Mouse (Mus musculus): Measurements from ENCODE around the gene Cenpi.
A peak's percentile ranks its signal among the peaks of the same experiment; 100 is the strongest.
"Not testable (repeated sequence)": the region's sequence is repeated elsewhere in the genome, so short reads cannot be mapped to it uniquely, and the experiment has no call there.

The Cenpi gene

DNA sequence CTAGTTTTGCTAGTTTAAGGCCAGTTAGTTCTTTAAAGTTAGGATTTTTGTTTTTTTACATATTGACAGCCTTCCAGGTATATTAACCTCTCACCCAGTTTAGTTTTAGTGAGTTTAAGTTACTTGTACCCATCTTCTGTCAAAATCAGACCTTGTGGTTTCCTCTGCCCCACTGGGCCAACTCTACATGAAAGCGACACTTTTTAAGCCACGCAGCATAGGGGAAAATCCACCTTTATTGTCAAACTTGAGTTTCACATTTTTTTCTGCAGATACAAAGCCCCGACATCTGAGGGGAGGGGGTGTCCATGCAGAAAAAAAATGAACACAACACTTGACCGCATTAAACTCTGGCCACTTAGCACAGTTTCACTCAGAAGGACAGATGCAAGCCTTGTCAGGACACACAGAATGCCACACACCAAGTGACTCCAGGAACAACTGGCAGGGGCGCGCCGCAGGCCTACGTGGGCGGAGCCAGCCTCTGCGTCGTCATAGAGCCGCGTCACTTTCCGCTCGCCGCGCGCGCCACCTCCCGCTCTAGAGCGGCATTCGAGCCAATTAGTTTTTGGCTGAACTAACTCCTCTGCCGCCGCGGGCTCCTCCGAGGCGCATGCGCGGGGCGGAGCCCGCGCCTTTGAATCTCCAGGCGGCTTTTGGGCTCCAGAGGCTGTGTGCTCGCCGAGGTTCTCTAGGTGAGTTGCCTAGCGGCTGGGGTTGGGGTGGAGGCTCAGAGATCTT, at the start of gene Cenpi:
Gene Cenpi, plus strand, starts transcription at position 551 of the 741 bp plus-strand sequence.
- DNase-seq (ENCODE audit: low spot score in 2 of 2), result peak; percentile 84 to 85

- no peak for DNase-seq (ENCODE audit: low spot score in 2 of 2)
Observed at GRCm38 (mm10) chrX:134261191-134261590, 46.7 kb upstream of the Cenpi start.

DNA sequence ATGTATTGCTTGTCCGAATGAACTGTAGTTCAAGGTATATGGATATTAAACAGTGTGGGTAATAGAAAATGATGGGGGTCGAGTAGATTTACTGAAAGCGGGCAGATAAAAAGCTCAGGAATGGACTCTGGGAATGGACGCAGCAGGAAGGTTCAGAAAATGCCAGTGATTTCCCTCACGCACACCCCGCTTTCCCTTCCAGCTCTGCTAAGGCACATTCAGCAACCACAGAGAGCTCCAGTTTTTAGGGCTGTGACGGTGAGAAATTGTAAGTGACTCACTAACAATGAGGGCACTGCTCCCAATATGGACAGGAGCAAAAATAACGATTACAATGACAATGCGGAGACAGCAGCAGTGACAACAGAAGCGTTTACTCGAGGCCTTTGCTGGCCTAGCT, 45.8 kb upstream of the Cenpi start:
- no peak for DNase-seq (ENCODE audit: low spot score in 2 of 2)

DNA sequence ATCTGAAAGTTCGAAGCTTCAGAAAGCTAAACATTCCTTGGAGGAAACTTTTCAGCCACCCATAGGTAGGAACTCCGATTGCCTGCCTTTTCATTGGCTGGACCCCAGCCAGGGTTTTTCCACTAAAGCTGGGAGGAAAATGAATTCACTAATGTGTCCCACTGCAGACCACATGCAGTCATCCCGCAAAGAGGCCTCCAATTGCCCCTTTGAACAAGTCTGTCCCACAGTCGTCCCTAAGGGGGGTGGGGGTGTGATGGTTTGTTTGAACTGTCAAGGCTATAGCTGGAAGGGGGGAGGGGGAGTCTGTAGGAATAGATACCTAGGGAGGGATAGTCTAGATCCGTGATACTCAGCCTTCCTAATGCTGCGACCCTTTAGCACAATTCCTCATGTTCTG, 32.2 kb upstream of the Cenpi start:
- DNase-seq (ENCODE audit: low spot score in 2 of 2), result no peak

DNA sequence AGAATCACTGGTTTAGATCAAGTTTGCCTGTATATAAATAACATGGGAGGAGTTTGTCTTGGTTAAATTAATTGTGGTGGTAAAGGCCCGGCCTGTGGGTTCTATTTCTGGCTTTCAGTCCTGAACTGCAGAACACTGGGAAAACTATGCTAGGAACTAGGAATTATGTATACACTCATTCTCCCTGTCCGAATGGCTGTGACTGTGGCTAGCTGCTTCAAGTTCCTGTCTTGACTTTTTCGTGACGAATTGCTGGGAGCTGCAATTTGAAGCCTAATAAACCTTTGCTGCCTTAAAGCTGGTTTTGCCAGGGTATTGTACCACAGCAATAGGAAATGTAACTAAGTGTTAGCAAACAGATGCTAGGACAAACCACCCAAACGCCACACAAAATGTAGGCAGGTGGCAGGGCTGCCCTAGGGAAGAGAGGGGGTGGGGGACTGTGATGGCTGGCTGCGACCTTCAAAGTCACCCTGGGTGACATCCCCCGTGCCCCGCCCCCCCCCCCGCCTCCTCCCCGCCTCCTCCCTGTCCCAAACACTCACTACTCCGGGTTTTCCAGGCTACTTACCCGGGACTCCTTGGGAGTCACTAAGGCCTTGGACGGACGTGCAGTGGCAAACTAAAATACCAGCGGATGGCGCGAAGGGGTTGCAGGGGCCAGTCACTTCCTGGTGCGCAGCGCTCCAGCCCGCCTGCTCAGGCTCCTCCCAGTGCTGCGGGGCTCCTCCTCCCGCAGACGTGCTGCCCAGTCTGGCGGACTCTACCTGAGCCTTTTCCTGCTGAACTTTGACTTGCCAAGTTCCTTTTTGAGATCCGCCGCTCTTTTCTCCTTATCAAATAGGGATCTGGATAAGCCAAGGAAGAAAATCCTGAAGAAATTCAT, 31.4 kb upstream of the Cenpi start, which contains the start of gene Trmt2b:
Gene Trmt2b, minus strand, starts transcription at position 710 of the 886 bp plus-strand sequence.
- DNase-seq (ENCODE audit: low spot score in 2 of 2), result peak; percentile 38 to 47

- DNase-seq (ENCODE audit: low spot score in 2 of 2), result no peak
Observed at GRCm38 (mm10) chrX:134280531-134280930, 27.4 kb upstream of the Cenpi start.

DNA sequence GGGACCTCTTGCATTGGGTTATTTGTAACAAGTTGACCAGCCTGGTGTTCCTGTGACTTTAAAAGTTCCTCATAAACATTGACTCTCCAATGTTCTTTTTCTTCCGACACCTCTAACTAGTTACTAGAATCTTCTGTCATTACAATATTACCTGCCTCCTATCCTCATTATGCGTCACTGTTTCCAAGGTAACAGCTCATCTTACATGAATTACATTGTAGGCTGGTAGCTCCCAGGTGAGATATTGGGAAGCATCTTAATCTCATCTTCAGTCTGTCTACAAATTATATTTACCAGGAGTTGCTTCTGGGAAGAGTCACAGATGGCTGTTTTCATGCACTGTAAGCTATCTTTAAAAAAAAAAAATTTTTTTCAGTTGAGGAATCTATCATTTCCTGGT, 22.8 kb upstream of the Cenpi start:
- DNase-seq (ENCODE audit: low spot score in 2 of 2), result no peak

DNA sequence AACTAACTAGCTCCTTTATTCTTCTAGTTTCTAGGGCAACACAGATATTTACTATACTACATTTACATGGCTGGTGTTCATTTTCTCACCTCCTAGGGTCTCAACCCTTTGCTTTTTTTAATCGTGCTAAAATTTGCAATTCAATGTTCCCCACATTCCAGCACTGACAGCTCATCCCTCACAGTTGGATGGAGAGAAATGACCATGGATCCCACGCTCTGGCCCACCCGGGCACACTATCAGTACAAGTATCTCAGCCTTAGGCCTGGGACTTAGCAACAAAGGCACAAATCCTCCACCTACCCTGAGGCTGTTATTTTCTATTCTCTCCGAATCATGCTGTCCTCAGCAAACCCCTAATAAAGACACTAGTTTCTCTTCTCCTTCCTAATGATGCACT, 22.1 kb upstream of the Cenpi start:
- DNase-seq (ENCODE audit: low spot score in 2 of 2), result no peak

DNA sequence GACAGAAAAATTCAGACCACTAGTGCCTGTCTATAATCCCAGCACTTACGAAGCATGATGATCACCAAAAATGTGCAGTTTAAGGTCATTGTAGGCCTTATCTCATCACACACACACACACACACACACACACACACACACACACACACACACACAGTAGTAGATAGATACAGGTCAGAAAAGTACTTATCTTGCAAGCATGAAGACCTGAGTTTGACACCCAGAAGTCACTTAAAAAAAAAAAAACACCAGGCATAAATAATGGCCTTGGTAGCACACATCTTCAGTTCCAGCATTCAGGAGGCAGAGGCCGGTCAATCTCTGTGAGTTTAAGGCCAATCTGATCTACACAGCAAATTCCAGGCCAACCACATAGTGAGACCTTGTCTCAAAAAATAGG, 20.6 kb upstream of the Cenpi start:
- DNase-seq (ENCODE audit: low spot score in 2 of 2), result no peak

DNA sequence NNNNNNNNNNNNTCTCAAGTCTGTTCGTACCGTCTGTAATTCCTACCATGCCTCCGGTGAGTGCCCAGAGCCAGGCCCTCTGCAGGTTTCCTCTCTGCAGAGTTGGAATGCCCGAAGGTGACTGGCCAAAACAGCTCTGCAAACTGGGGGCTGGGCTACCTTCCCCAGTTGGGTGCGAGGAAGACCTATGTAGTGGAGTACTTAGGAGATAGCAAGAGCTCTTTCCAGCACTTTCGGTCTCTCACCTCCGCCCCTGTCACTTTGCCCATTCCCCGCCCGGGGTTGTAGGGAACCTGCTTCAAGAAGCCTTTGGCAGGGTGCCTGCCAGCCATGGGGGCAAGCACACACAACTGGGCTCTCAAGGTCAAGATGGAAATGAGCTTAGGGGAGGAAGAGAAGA, 11.6 kb upstream of the Cenpi start:
- DNase-seq (ENCODE audit: low spot score in 2 of 2), result no peak

GRCm38 (mm10) chrX:134296737-134297136, 11.1 kb upstream of the Cenpi start:
- DNase-seq (ENCODE audit: low spot score in 2 of 2), result no peak

GRCm38 (mm10) chrX:134297195-134297594, 10.7 kb upstream of the Cenpi start:
- no peak for DNase-seq (ENCODE audit: low spot score in 2 of 2)

DNA sequence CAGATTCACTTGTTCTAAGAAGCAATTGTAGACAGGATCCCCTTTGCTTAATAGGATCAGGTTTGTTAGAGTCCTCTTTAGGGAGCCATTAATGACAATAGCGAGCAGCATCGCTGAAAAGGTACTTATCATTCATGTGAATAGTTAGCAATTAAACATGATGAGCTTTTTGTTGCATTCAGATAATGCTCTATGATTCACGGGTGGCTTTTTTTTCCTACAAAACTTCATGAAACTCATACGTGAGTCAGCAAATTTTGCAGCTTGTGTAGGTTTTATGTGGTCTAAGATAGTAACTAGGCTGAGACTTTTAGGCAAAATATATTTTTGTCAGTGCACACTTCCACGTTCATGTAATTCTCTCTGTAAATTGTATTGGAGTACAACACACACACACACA, 7.7 kb upstream of the Cenpi start:
- no peak for DNase-seq (ENCODE audit: low spot score in 2 of 2)

DNA sequence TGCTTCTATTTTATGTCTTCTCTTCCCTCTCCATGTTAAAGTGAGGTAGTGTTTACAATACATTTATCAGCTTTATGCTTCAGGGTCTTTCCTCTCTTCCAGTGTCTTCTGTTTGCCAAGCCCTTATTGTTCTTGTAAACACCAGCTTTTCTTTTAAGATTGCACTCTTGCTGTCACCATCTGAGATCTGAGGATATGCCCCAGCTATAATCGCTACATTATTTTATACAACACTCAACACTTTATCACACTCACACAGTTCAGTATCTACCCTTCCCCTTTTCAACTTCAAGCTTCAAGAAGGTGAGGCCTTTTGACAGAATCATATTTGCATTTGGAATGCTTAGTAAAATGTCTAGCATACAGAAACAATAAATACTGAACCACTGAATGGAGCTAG, 4.6 kb upstream of the Cenpi start:
- no peak for DNase-seq (ENCODE audit: low spot score in 2 of 2)

- DNase-seq (ENCODE audit: low spot score in 2 of 2), result no peak
Observed at GRCm38 (mm10) chrX:134308275-134308634, 371 bp downstream of the Cenpi start.

- DNase-seq (ENCODE audit: low spot score in 2 of 2), result not testable (repeated sequence)
Observed at GRCm38 (mm10) chrX:134311193-134311592, 3.3 kb downstream of the Cenpi start.

DNA sequence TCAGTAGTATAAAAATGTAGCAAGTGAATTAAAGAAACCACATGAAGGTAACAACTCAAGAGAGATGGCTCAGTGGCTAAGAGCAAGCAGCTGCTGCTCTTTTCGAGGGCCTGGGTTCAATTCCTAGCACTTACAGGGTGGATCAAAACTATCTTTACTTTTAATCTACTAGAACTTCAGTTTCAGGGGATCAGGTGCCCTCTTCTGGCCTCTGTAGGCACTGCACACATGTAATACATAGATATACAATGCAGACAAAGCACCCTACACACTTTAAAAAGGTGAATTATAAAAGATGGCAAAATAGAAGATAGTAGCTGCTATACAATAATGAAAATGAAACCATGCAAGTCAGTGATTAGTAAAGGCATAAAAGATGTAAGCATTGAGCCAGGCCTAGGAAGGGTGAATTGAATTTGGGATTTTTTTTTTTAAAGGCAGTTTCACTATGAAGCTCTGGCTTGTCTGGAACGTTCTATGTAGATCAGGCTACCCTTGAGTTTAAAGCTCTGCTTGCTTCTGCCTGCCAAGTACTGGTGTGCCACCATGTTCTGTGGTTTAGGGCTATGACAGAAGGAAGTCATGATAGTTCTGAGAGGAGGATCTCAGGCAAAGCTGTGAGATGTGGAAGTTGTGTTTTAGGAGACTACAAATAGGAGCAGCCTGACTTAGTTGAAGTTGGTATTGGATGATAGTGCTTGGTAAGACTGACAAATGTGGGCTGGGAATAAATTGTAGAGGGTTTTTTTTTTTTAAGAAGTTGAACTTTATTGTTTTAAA, 11.5 kb downstream of the Cenpi start:
- peak in 1 of 2 experiments; percentile 44 for DNase-seq (ENCODE audit: low spot score in 2 of 2)

DNA sequence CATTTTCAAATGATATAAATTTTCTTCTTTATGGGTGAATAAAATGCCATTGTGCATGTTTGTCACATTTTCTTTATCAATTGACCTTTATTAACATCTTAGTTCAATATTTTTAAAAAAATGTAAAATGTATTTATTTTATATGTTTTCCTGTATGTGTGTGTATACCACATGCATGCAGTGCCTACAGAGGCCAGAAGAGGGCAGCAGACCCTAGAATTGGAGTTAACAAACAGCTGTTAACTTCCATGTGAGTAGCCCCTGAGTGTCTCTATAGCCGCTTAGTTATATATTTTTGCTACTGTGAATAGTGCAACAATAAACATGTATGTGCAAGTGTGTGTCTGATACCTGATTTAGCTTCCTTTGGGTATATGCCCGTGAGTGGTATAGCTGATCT, 25.4 kb downstream of the Cenpi start:
- peak in 1 of 2 experiments; percentile 13 for DNase-seq (ENCODE audit: low spot score in 2 of 2)

DNA sequence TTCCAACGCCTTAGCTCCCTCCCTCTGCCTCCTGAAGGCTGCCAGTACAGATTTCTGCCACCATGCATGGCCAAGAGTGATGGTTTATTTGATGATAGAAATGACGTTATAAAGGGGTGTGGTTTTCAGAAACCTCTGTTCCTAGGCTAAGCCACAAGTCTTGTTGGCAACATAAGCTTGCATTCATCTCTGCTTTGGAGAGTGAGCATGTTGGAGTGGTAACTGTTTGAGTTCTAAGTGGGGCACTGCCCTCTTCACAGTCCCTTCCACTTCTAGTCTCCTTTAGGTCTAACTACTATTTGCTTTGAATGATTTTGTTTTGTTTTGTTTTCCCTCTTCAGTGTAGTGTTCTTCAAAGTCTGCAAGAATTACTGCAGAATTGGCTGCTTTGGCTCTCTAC, 34.9 kb downstream of the Cenpi start:
- no peak for DNase-seq (ENCODE audit: low spot score in 2 of 2)

- DNase-seq (ENCODE audit: low spot score in 2 of 2), result no peak
Observed at GRCm38 (mm10) chrX:134350205-134350604, 42.3 kb downstream of the Cenpi start.

DNA sequence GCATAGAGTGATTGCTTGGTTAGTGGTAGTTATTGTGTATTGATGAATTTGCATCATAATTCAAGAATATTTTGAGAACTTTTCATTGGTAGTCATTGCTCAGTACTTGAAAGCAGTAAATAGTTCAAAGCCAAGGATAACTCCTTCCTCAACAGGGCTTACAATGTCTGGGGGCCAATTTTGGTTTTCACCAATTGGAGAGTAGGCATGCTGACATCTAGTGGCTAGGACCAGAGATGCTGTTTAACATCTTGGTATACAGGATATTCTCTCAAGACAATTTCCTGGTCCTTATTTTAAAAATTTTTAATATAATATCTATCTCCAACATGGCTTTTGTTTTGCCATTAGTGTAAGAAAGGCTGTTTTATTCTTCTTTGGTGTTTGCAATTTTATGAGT, 46.0 kb downstream of the Cenpi start:
- no peak for DNase-seq (ENCODE audit: low spot score in 2 of 2)

DNA sequence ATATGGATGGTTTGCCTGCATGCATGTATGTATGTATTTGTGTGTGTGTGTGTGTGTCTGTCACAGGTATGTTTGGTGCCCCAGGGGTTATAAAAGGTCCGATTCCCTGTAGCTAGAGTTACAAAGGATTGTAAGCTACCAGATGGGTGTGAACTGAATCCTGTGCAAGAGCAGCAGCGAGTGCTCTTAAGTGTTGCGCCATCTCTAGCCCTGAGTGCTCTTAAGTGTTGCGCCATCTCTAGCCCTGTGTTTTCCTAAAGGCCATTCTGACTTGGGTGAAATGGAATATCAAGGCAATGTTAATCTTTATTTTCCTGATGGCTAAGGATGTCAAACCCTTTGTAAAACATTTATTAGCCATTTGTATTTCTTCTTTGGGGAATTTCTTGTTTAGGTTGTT, 51.5 kb downstream of the Cenpi start:
- no peak for DNase-seq (ENCODE audit: low spot score in 2 of 2)
